Mouse (Mus musculus): ENCODE data around the gene Mdm1. TPM values are rescaled to one million over a fixed set of nuclear protein-coding genes. Genes with fewer than 3 reads are reported as not detected.

Gene Mdm1
- 1 to 10 TPM; 3.9 to 8.1 TPM for total RNA-seq (2021)

- intact Hi-C loops (cut with DNase I): no loop called here
- peak; percentile 96 for DNase-seq (ENCODE audit: low spot score in 2 of 2)
Observed at GRCm38 (mm10) chr10:118141018-118141883, at the start of gene Mdm1. Gene Mdm1, plus strand, starts transcription at chr10:118141811.

- intact Hi-C loops (cut with DNase I): no loop called here
- DNase-seq (ENCODE audit: low spot score in 2 of 2): no peak
Observed at GRCm38 (mm10) chr10:118092745-118093144, 48.9 kb upstream of the Mdm1 start.

- intact Hi-C loops (cut with DNase I): no loop called here
- DNase-seq (ENCODE audit: low spot score in 2 of 2): no peak
Observed at GRCm38 (mm10) chr10:118093728-118094127, 47.9 kb upstream of the Mdm1 start.

DNA sequence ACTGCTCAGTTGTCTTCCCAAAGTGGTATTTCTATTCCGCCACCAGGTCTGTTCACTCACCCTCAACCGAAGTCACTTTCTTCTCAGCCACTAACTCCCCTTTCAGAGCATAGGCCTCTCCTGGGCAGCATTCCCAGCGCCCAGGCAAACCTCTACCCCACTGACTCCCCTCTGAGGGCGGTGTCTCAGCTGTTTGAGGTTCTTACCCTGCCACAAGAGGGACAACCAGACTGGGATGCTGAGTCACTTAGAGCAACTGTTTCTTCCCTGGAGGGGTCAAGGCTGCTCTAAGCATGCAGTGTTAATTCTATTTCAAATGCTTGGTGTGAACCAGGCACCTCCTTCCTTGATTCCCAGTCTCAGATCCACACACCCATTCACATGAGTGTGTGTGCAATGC lies 46.8 kb upstream of the Mdm1 start:
- intact Hi-C loops (cut with DNase I): no loop called here
- no peak for DNase-seq (ENCODE audit: low spot score in 2 of 2)

- intact Hi-C loops (cut with DNase I): no loop called here
Observed at GRCm38 (mm10) chr10:118096223-118096622, 45.4 kb upstream of the Mdm1 start.

DNA sequence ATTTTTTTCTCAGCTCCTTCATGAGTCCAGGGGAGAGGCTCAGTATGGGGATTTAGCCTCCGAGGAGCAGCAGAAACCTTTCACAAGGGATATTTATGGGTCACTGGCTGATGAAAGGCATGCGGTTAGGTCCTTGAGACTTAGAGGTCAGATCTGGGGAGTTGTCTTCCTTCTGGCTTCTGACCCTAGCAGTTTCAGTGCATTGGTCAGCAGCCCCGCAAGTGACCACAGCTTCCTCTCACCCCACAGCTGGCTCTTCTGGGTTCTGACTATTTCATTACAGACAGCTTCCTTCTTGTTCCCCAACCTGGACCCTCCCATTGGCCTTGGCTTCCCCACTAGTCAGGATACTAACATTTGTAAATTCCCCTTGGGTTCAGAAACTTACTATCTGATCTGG lies 43.7 kb upstream of the Mdm1 start:
- intact Hi-C loops (cut with DNase I): no loop called here
- no peak for DNase-seq (ENCODE audit: low spot score in 2 of 2)

More at GRCm38 (mm10) chr10:118096223-118096622, 45.4 kb upstream of the Mdm1 start:
- no peak for DNase-seq (ENCODE audit: low spot score in 2 of 2)

- no peak for DNase-seq (ENCODE audit: low spot score in 2 of 2)
- intact Hi-C loops (cut with DNase I): loop anchor here (5.0 kb wide), 1 partner anchor 98 kb away; no protein-coding TSS in a partner anchor
Observed at GRCm38 (mm10) chr10:118100570-118100969, 41.0 kb upstream of the Mdm1 start.

- no peak for DNase-seq (ENCODE audit: low spot score in 2 of 2)
- intact Hi-C loops (cut with DNase I): loop anchor here (5.0 kb wide), 1 partner anchor 99 kb away; no protein-coding TSS in a partner anchor
Observed at GRCm38 (mm10) chr10:118101056-118101455, 40.6 kb upstream of the Mdm1 start.

DNA sequence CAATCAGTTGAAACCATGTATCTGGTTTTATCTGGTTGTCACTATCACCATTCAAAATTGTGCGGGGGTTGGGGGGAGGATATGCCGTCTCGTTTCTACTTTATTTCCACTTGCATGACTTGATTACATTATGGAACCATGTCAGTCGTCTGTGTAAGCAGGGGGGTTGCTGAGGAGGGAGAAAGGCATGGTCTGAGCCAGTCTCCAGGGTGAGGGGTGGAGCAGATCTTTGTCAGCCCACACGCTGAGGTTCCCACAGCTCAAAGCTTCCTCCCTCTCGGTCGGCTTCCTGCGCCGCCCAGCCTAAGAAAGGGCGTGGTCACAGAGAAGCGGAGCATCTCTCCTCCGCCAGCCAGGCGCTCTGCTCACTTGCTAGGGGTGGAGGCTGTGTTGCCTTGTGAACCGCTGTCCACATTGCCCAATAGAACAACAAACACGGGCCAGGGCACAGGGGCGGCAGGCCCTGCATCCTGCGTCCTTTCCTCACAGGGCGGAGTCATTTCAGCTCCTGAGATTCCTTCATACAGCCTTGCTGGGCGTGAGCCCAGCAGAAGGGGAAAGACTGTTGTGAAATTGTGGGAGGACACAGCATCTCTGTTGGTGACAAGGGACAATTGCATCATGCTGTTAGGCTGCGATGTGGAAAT lies 38.5 kb upstream of the Mdm1 start:
- intact Hi-C loops (cut with DNase I): loop anchor here (1.0 to 5.0 kb wide), 2 partner anchors 101 to 197 kb away; no protein-coding TSS in a partner anchor

DNA sequence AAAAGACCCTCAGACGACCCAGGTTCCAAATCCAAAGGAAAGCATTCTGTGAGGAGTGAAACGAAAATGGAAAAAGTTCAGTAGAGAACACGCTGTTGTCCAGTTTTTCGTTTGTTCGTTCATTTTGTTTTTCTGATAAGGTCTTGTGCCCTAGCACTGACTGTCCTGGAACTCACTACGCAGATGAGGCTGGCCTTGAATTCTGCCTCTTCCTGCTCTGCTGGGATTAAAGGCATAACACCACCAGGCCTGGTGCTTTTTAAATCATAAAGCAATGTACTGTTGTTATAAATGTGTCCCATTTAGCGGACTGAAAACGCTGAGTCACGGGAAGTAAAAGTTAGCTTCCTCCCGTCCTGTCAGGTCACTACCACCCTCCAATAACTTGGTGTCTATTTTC lies 37.7 kb upstream of the Mdm1 start:
- intact Hi-C loops (cut with DNase I): loop anchor here (1.0 to 5.0 kb wide), 2 partner anchors 102 to 198 kb away; no protein-coding TSS in a partner anchor
- DNase-seq (ENCODE audit: low spot score in 2 of 2): no peak

More for the DNA sequence above, 38.5 kb upstream of the Mdm1 start:
- DNase-seq (ENCODE audit: low spot score in 2 of 2): peak; percentile 83 to 84

- intact Hi-C loops (cut with DNase I): no loop called here
- no peak for DNase-seq (ENCODE audit: low spot score in 2 of 2)
Observed at GRCm38 (mm10) chr10:118107031-118107430, 34.6 kb upstream of the Mdm1 start.

DNA sequence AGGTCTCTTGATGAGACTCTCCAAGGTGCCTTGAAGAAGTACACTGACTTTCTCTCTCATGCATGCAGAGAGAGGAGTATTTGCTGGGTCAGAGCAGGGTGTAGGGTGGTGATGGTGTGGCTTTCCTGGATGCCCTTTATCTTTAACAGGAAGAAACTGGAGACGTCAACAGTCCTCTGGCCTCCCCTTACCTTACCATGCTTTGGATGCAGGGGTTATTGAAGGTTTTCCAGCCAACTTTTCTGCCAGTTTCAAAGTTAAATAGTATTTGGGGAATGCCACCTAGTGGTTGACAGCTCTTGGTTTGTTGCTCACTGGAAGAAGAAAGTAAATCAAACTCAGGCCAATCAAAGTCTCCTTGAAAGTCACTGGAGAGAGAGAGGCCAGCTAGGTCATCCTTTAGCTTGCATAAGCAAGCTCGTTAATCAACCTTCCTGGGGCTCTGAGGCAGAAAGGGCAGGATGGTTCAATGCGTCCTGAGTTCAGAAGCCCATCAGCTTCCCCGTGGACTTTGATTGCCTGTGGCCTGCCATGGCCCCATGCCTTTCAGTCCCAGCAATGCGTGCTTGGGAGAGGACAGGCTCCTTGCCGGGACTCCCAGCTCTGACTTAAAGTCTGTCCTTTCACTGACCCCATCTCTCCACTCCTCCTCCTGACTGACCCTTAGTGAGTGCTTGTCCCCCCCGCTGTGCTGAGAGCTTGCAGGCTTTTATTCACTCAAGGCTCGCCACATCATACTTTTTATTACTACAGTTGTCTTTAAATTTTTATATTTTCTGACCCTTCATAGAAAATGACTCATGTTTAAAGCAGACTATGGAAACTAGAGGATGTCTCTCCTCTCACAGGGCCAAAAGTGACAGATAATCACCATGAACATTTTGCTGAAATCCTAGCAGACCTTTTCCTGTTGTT lies 31.3 kb upstream of the Mdm1 start:
- intact Hi-C loops (cut with DNase I): loop anchor here (5.0 kb wide), 2 partner anchors 263 to 318 kb away; partner anchors contain the start of genes Nup107 and Rap1b
- DNase-seq (ENCODE audit: low spot score in 2 of 2): no peak

GRCm38 (mm10) chr10:118110921-118111301 lies 30.7 kb upstream of the Mdm1 start:
- intact Hi-C loops (cut with DNase I): loop anchor here (5.0 kb wide), 2 partner anchors 264 to 319 kb away; partner anchors contain the start of genes Nup107 and Rap1b
- DNase-seq (ENCODE audit: low spot score in 2 of 2): no peak

GRCm38 (mm10) chr10:118111621-118112020 lies 30.0 kb upstream of the Mdm1 start:
- no peak for DNase-seq (ENCODE audit: low spot score in 2 of 2)
- intact Hi-C loops (cut with DNase I): loop anchor here (5.0 kb wide), 2 partner anchors 264 to 319 kb away; partner anchors contain the start of genes Nup107 and Rap1b

DNA sequence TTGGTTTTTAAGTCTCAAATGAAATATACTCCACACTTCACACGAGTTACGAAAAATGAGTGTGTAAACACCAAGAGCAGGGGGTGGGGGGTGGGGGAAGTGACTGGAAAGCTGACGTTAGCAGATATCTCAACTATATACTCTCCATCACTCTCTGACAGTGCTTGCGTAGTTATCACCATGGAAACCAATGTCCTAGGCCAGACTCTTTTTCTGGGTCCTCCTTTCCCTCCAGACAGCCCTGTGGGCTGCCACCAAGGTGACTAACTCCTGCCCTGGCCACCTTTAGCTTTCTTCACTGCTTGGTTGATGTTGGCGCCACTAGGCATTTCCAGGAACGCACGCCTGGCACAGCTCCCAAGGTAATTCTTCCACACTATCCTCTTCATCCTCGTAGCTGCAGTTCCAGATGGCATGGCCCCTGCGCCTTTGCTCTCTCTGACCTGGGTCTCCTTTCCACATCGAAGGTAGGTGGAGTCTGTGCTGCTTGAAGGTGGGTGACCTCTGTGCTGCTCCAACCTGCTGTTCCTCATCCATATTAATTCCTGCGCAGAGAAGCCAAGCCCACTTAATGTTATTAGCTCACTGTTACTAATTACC lies 29.2 kb upstream of the Mdm1 start:
- intact Hi-C loops (cut with DNase I): loop anchor here (5.0 kb wide), 2 partner anchors 265 to 320 kb away; partner anchors contain the start of genes Nup107 and Rap1b
- no peak for DNase-seq (ENCODE audit: low spot score in 2 of 2)

DNA sequence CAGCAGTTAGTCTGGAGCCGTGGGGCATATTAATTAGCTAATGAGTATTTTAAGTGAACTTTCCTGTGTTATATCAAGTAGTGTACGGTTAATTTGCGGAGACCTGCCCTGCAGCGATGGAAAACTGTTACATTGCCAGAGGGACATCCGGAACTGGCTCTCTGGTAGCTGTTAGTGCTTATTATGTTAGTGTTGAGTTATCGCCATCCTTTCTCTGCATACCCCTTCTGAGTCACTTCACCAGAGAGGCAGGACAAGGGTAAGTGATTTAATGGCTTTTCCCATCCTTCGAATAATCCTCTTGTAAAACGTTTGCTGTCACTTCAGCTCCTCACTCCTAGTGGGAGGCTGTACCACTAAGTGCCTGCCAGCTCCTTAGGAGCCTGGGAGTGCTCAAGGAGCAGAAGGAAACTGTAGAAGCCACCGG lies 28.3 kb upstream of the Mdm1 start:
- intact Hi-C loops (cut with DNase I): loop anchor here (5.0 kb wide), 2 partner anchors 266 to 321 kb away; partner anchors contain the start of genes Nup107 and Rap1b
- DNase-seq (ENCODE audit: low spot score in 2 of 2): no peak

GRCm38 (mm10) chr10:118114271-118114670 lies 27.3 kb upstream of the Mdm1 start:
- intact Hi-C loops (cut with DNase I): loop anchor here (5.0 kb wide), 2 partner anchors 267 to 322 kb away; partner anchors contain the start of genes Nup107 and Rap1b
- DNase-seq (ENCODE audit: low spot score in 2 of 2): no peak

DNA sequence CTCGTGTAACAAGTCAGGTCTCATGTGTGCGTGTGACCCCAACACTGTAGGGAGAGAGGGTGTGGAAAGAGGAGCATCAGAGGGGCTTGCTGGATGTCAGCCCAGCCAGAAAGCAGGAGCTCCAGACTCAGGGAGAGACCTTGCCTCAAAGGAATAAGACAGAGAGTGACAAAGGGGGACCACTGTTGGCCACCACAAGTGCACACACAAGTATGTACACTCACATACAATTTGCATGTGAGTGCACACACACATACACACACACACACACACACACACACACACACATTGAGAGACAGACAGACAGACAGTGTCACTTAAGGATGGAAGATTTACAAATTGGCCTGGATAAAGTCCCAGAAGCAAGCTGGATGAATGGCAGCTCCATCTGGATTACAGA lies 25.2 kb upstream of the Mdm1 start:
- intact Hi-C loops (cut with DNase I): no loop called here
- no peak for DNase-seq (ENCODE audit: low spot score in 2 of 2)
